Mouse (Mus musculus): Measurements from ENCODE around the gene Serpinb6e. TPM values are rescaled to one million over a fixed set of nuclear protein-coding genes. Genes with fewer than 3 reads are reported as not detected.

The Serpinb6e gene
- not detected for total RNA-seq (2022)

DNA sequence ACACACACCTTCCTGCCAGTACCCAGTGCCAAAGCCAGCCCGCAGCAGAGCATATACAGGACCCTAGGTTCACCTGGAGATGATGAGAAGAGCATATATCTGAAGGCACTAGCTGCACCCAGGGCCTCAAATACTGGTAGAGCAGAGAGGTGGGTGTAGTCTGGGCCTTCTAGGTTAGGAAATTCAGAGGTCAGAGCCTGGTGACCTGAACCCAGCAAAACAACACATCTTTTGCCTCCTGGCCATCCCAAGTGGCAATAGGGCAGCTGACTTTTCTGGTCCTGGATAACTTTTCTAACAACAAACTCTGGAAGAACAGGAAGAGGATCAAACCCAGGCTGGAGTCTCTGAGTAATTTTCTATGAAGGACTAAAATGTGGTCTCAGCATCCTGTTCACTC is at the start of gene Serpinb6e:
Gene Serpinb6e (minus strand): TSS at position 101 of the 400 bp plus-strand sequence.
- no peak for DNase-seq (ENCODE audit: low spot score in 2 of 2)

DNA sequence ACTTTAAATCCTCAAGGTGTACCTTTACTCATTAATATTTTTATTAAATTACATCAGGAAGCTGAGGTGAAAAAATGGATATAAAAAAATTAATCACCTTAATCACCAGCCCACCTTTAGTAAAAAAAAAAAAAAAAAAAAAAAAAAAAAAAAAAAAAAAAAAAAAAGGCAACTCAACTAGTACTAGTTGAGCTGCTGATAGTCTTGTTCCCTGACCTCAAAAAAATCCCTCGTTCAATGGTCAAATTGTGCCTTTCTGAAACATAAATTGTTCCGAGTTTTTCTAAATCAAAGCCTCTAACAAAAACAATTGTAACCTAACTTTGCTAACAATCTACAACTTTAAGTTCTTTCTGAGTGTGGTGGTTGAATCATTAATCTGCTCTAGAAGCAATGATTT is 12.5 kb downstream of the Serpinb6e start:
- no peak for DNase-seq (ENCODE audit: low spot score in 2 of 2)

DNA sequence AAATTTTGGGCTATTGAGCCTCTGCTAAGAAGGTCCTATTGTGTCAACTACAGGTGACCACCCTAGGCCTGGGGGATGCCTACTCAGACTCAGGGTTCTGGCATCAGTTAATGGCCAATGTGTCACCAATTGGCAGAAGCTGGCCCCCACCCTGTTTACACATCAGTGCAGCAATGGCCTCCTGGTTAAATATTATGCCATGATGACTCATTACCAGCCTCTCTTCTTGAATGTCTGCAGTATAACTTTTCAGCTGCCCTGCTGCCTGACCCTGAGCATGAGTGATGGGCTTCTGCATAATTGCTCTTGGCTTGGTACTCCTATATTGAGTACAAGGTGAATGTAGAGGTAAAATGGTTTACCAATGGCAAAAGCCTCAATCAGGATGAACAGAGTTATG is 19.8 kb downstream of the Serpinb6e start:
- no peak for DNase-seq (ENCODE audit: low spot score in 2 of 2)

DNA sequence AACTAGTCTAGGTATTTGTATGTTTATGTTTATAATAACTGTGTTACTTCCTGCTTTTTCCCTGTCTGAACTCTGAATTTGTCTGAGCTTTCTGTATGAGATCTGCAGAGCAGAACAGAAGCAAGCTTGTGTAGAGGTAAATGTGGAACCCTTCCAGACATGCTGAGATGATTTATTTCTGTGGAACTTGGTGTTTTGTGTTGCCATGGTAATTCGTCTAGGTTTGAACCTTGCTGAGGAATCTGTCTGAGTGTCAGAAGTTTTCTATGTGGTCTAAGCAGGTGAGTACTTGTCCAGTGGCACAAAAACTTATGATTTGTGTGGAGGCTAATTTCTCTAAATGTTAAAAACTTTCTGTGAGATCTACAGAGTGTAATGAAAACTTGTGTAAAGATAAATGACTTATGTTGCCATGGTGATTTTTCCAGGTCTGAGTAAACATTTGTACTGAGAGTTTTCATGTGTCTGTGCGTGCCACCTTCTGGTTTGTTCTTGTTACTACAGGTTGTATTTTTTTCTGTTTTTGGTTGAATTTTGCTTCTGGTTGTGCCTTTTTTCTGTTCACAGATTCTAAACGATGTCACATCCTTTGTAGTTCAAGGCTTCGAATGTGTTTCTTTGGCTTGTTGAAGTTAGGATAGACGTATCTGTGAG is 21.6 kb downstream of the Serpinb6e start:
- no peak for DNase-seq (ENCODE audit: low spot score in 2 of 2)

Other genes with a start within 250 kb of the Serpinb6e start
- gene Serpinb6d, start 182.0 kb downstream of the Serpinb6e start, total RNA-seq (2022): not detected
- gene Serpinb6c, start 62.3 kb upstream of the Serpinb6e start, total RNA-seq (2022): 1 to 10 TPM in 1 of 4 experiments, under 1 TPM in 3; 0.39 to 1.7 (median 0.77) TPM
- 1 to 10 TPM; 5.7 to 9.0 (median 7.8) TPM for gene Nqo2, start 121.3 kb upstream of the Serpinb6e start, total RNA-seq (2022)
- gene Ripk1, start 159.0 kb upstream of the Serpinb6e start, total RNA-seq (2022): 1 to 10 TPM; 6.1 to 6.9 (median 6.5) TPM
- 10 to 100 TPM; 36.0 to 44.5 (median 39.3) TPM for gene Serpinb6a, start 159.4 kb upstream of the Serpinb6e start, total RNA-seq (2022)
- 10 to 100 TPM; 41.4 to 49.8 (median 45.9) TPM for gene Bphl, start 194.2 kb upstream of the Serpinb6e start, total RNA-seq (2022)
- gene Tubb2a, start 234.6 kb upstream of the Serpinb6e start, total RNA-seq (2022): 100 to 1,000 TPM; 633 to 733 (median 691) TPM